Mouse (Mus musculus) ES-Bruce4 (cell line): Measurements from ENCODE around the gene Retreg1. TPM values are rescaled to one million over a fixed set of nuclear protein-coding genes. Genes with fewer than 3 reads are reported as not detected.

ENCODE experiments used
- H3K27ac ChIP-seq: 2 replicates; pipeline ENCODE4 v1.5.1; 2012; ENCODE audit warnings: low read length, inconsistent platforms; ENCODE audit not compliant: insufficient read depth
- H3K27me3 ChIP-seq: 2 replicates; pipeline ENCODE4 v1.6.1; 2012; ENCODE audit warnings: mild to moderate bottlenecking, low read length, inconsistent platforms; ENCODE audit not compliant: control insufficient read depth, poor library complexity, insufficient read depth, severe bottlenecking
- H3K36me3 ChIP-seq: 2 replicates; pipeline ENCODE4 v1.6.1; 2012; ENCODE audit warnings: inconsistent platforms, mild to moderate bottlenecking, low read length, moderate library complexity; ENCODE audit not compliant: control insufficient read depth, poor library complexity, insufficient read depth, severe bottlenecking
- H3K4me1 ChIP-seq: one replicate; pipeline ENCODE4 v1.8.1; 2011; ENCODE audit warnings: low read length; ENCODE audit not compliant: control insufficient read depth, insufficient read depth
- H3K4me3 ChIP-seq: 2 replicates; pipeline ENCODE4 v1.5.1; 2011; ENCODE audit warnings: low read depth, mild to moderate bottlenecking, low read length
- H3K9ac ChIP-seq: 2 replicates; pipeline ENCODE4 v1.6.1; 2012; ENCODE audit warnings: low read depth, mild to moderate bottlenecking, inconsistent platforms; ENCODE audit not compliant: poor library complexity, severe bottlenecking
- H3K9me3 ChIP-seq: replicated peaks from 2 replicates; pipeline ENCODE4 v1.6.1; 2012; ENCODE audit warnings: mild to moderate bottlenecking, low read length, inconsistent platforms; ENCODE audit not compliant: control insufficient read depth, poor library complexity, insufficient read depth, severe bottlenecking
- CTCF ChIP-seq: IDR thresholded peaks from one replicate; pipeline ENCODE4 v1.8.1; 2011; ENCODE audit warnings: low read depth, low read length
- EP300 ChIP-seq: IDR thresholded peaks from 2 replicates; pipeline ENCODE4 v1.6.1; 2011; ENCODE audit warnings: low read depth, low read length; ENCODE audit not compliant: insufficient read depth
- POLR2A ChIP-seq: IDR thresholded peaks from one replicate; pipeline ENCODE4 v1.8.1; 2011; ENCODE audit warnings: low read length; ENCODE audit not compliant: insufficient read depth
- polyA plus RNA-seq: library from polyadenylated mRNA; stranded (reverse); fragments of >200 nt; gene quantifications from 2 replicates; pipeline ENCODE4 v1.2.4, GENCODE M21; 2011; ENCODE audit warnings: low read depth; ENCODE audit not compliant: missing spikeins, insufficient read depth, insufficient read length

Gene Retreg1
- polyA plus RNA-seq: 15.2 and 16.5 TPM in 2 replicates

GRCm38 (mm10) chr15:25843086-25843991, at the start of gene Retreg1:
Gene Retreg1 (plus strand): TSS chr15:25843180.
- Histone ChIP-seq H3K36me3 (no peaks in the 10 kb centered on the region), H3K9ac (peak within 1 kb of the TSS; percentile 77), H3K4me3 (peak within 1 kb of the TSS; percentile 77), H3K9me3 (no peaks in the 10 kb centered on the region), H3K4me1 (no peaks in the 10 kb centered on the region), H3K27ac (no peak within 1 kb of the TSS), H3K27me3 (no peaks in the 10 kb centered on the region)
- no peak for TF ChIP-seq CTCF
- no peak for TF ChIP-seq EP300
- TF ChIP-seq POLR2A: no peak

- no peaks in the 10 kb centered on the region for H3K4me1 ChIP-seq
- H3K36me3 ChIP-seq: peaks cover 85% of the 10 kb centered on the region
- H3K27ac ChIP-seq: no peak overlapping the region
Observed at GRCm38 (mm10) chr15:25794123-25794522, 48.9 kb upstream of the Retreg1 start.

GRCm38 (mm10) chr15:25795496-25795895, 47.5 kb upstream of the Retreg1 start:
- H3K9ac ChIP-seq: no peak overlapping the region
- H3K9me3 ChIP-seq: no peaks in the 10 kb centered on the region
- H3K27me3 ChIP-seq: no peaks in the 10 kb centered on the region
- TF ChIP-seq POLR2A: no peak
- peaks cover 85% of the 10 kb centered on the region for H3K36me3 ChIP-seq
- H3K27ac ChIP-seq: no peak overlapping the region
- H3K4me3 ChIP-seq: no peak overlapping the region
- no peaks in the 10 kb centered on the region for H3K4me1 ChIP-seq

More at GRCm38 (mm10) chr15:25794123-25794522, 48.9 kb upstream of the Retreg1 start:
- Histone ChIP-seq H3K4me3 (no peak overlapping the region), H3K9ac (no peak overlapping the region), H3K27me3 (no peaks in the 10 kb centered on the region), H3K9me3 (no peaks in the 10 kb centered on the region)
- TF ChIP-seq CTCF: no peak
- no peak for TF ChIP-seq EP300
- no peak for TF ChIP-seq POLR2A

- no peaks in the 10 kb centered on the region for H3K9me3 ChIP-seq
- H3K4me1 ChIP-seq: no peaks in the 10 kb centered on the region
- no peak overlapping the region for H3K4me3 ChIP-seq
- H3K9ac ChIP-seq: no peak overlapping the region
- H3K36me3 ChIP-seq: peaks cover 88% of the 10 kb centered on the region
- H3K27ac ChIP-seq: no peak overlapping the region
- no peaks in the 10 kb centered on the region for H3K27me3 ChIP-seq
- TF ChIP-seq CTCF (peak; percentile 89), POLR2A (no peak), EP300 (no peak)
Observed at GRCm38 (mm10) chr15:25796353-25796752, 46.6 kb upstream of the Retreg1 start.

GRCm38 (mm10) chr15:25797179-25797578, 45.8 kb upstream of the Retreg1 start:
- H3K4me3 ChIP-seq: no peak overlapping the region
- no peak overlapping the region for H3K27ac ChIP-seq
- H3K4me1 ChIP-seq: no peaks in the 10 kb centered on the region
- H3K9me3 ChIP-seq: no peaks in the 10 kb centered on the region
- no peaks in the 10 kb centered on the region for H3K27me3 ChIP-seq
- H3K36me3 ChIP-seq: peaks cover 90% of the 10 kb centered on the region
- no peak for TF ChIP-seq POLR2A
- no peak overlapping the region for H3K9ac ChIP-seq

- H3K4me3 ChIP-seq: no peak overlapping the region
- H3K9me3 ChIP-seq: no peaks in the 10 kb centered on the region
- H3K27me3 ChIP-seq: no peaks in the 10 kb centered on the region
- H3K4me1 ChIP-seq: no peaks in the 10 kb centered on the region
- TF ChIP-seq POLR2A: no peak
- TF ChIP-seq CTCF: no peak
- no peak for TF ChIP-seq EP300
- peaks cover 91% of the 10 kb centered on the region for H3K36me3 ChIP-seq
- H3K27ac ChIP-seq: no peak overlapping the region
- no peak overlapping the region for H3K9ac ChIP-seq
Observed at GRCm38 (mm10) chr15:25797888-25798287, 45.1 kb upstream of the Retreg1 start.
